Mouse (Mus musculus) liver, postnatal 0 days (tissue): ENCODE results near the gene Tmem178.

ENCODE experiments used
- CTCF ChIP-seq: sonication (generic); IDR thresholded peaks from 2 replicates; pipeline ENCODE4 v1.5.1; 2016; ENCODE audit warnings: antibody characterized with exemption, low read depth
- EP300 ChIP-seq: IDR thresholded peaks from 2 replicates; pipeline ENCODE4 v1.6.1; 2016; ENCODE audit warnings: antibody characterized with exemption, low read depth, mild to moderate bottlenecking

- TF ChIP-seq CTCF (no peak), EP300 (no peak)
Observed at GRCm38 (mm10) chr17:80896481-80896880, 48.0 kb upstream of the Tmem178 start.
